Mouse (Mus musculus): ENCODE measurements at regions not wholly inside any gene's neighbourhood (a gene's known extent, or its start where the extent isn't known, plus 50 kb on each side); places are given as distances from the start of the nearest gene placed in this dataset.

GRCm38 (mm10) chr11:6731505-6731904 is 73.2 kb downstream of the Ramp3 start:
- WGBS: 77% methylated on average over 5 of the region's 5 CpGs
- DNase-seq (ENCODE audit: low spot score) (no peak), ATAC-seq (ENCODE audit: low FRiP score, low read depth) (no peak)
- Histone ChIP-seq H3K36me3 (ENCODE audit: control insufficient read depth, insufficient read depth, low read length) (no peaks in the 10 kb centered on the region), H3K4me3 (replicated peaks; ENCODE audit: low read length) (no peak overlapping the region), H3K27me3 (ENCODE audit: control insufficient read depth, insufficient read depth, low read length) (no peaks in the 10 kb centered on the region), H3K9me3 (ENCODE audit: control insufficient read depth, low read length) (no peaks in the 10 kb centered on the region), H3K4me2 (replicated peaks; ENCODE audit: low read depth, low read length, severe bottlenecking) (no peak overlapping the region), H3K9ac (ENCODE audit: low read depth, low read length, severe bottlenecking) (no peak overlapping the region), H3K27ac (replicated peaks; ENCODE audit: low read depth, low read length) (no peak overlapping the region), H3K4me1 (ENCODE audit: control insufficient read depth, insufficient read depth, low read length) (no peaks in the 10 kb centered on the region)
- TF ChIP-seq POLR2A (IDR thresholded peaks at IDR 0.05; ENCODE audit: borderline replicate concordance, extremely low read depth, insufficient read depth, insufficient read length): no peak
